Mouse (Mus musculus): ENCODE results near the gene Pde10a. TPM values are rescaled to one million over a fixed set of nuclear protein-coding genes. Genes with fewer than 3 reads are reported as not detected.

The Pde10a gene
- polyA plus RNA-seq, 1 experiment from 2014 or later: 7.2 TPM

- no peak overlapping the region; the same call in 1 of the 2 replicates for H3K27ac ChIP-seq
- no peaks in the 10 kb centered on the region for H3K36me3 ChIP-seq
- H3K4me3 ChIP-seq: no peak overlapping the region
- H3K9me3 ChIP-seq: no peaks in the 10 kb centered on the region
- H3K27me3 ChIP-seq (ENCODE audit: insufficient read depth, poor library complexity, severe bottlenecking): no peaks in the 10 kb centered on the region
- peaks cover 29% of the 10 kb centered on the region for H3K4me1 ChIP-seq (replicated peaks)
- WGBS: 71% methylated on average over 10 of the region's 10 CpGs
- DNase-seq (ENCODE audit: low spot score): no peak
These were observed 400.7 kb downstream of the Pde10a start for GRCm38 (mm10) chr17:8925819-8926383.

GRCm38 (mm10) chr17:8928560-8928959, 403.4 kb downstream of the Pde10a start:
- H3K27me3 ChIP-seq (ENCODE audit: insufficient read depth, poor library complexity, severe bottlenecking): no peaks in the 10 kb centered on the region
- H3K4me3 ChIP-seq: no peak overlapping the region
- peaks cover 32% of the 10 kb centered on the region for H3K4me1 ChIP-seq (replicated peaks)
- no peak for DNase-seq (ENCODE audit: low spot score)
- no peaks in the 10 kb centered on the region for H3K9me3 ChIP-seq
- 55% methylated on average over 2 of the region's 2 CpGs for WGBS
- 0 out of 2 replicates have a peak overlapping the region, but pooled peaks have one; percentile 35 for H3K27ac ChIP-seq
- no peaks in the 10 kb centered on the region for H3K36me3 ChIP-seq

DNA sequence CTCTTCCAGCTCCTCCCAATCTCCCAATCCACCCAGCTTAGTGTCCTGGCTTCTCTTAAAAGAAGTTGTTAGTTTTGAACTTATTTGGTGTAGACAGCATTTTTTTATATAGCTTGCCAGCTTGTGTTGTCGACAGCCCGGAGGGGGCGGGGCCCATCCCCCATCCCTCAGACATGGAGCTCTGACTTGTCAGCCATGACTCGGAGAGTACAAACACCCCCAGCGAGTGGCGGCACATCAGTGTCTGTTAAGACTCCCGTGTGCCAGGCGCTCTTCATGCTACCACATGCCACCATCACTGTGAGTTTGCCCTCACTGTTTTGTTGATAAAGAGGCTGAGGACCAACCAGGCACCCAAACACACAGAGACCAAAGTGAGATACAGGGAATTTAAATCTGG, 404.5 kb downstream of the Pde10a start:
- Histone ChIP-seq H3K36me3 (no peaks in the 10 kb centered on the region), H3K9me3 (no peaks in the 10 kb centered on the region), H3K4me3 (no peak overlapping the region), H3K4me1 (replicated peaks) (peaks cover 32% of the 10 kb centered on the region), H3K27ac (no peak overlapping the region), H3K27me3 (ENCODE audit: insufficient read depth, poor library complexity, severe bottlenecking) (no peaks in the 10 kb centered on the region)
- DNase-seq (ENCODE audit: low spot score): no peak
- WGBS: 65% methylated on average over 8 of the region's 8 CpGs

DNA sequence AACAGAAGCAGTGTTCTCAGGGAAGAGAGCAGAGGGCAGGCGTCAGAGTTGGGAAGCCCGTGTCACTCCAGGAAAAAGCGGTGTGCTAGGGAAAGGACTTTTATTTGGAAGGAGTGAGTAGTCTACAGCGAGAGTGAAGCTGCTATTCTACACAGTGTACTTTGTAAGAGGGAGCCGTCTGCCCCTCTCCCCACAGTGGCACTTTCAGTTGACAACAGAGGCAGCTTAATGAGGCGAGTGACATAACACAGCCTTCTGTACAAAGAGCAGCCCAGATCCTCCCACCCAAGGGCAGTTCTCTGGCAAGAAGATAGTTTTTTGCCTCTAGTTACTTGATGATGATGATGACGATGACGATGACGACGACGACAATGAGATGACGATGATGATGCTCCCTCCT, 410.4 kb downstream of the Pde10a start:
- peak; percentile 22 for DNase-seq (ENCODE audit: low spot score)
- Histone ChIP-seq H3K27me3 (ENCODE audit: insufficient read depth, poor library complexity, severe bottlenecking) (peaks cover 4% of the 10 kb centered on the region; the same call in 1 of the 2 replicates), H3K9me3 (no peaks in the 10 kb centered on the region), H3K36me3 (no peaks in the 10 kb centered on the region), H3K4me1 (replicated peaks) (peaks cover 9% of the 10 kb centered on the region), H3K27ac (peak overlapping the region; percentile 23; the same call in 1 of the 2 replicates), H3K4me3 (no peak overlapping the region)
- 43% methylated on average over 12 of the region's 12 CpGs for WGBS

GRCm38 (mm10) chr17:8936603-8937002, 411.4 kb downstream of the Pde10a start:
- Histone ChIP-seq H3K4me1 (replicated peaks) (peaks cover 9% of the 10 kb centered on the region), H3K27ac (no peak overlapping the region), H3K27me3 (ENCODE audit: insufficient read depth, poor library complexity, severe bottlenecking) (peaks cover 4% of the 10 kb centered on the region; the same call in 1 of the 2 replicates), H3K9me3 (no peaks in the 10 kb centered on the region), H3K36me3 (no peaks in the 10 kb centered on the region), H3K4me3 (no peak overlapping the region)
- WGBS: 7% methylated on average over 4 of the region's 4 CpGs
- no peak for DNase-seq (ENCODE audit: low spot score)

DNA sequence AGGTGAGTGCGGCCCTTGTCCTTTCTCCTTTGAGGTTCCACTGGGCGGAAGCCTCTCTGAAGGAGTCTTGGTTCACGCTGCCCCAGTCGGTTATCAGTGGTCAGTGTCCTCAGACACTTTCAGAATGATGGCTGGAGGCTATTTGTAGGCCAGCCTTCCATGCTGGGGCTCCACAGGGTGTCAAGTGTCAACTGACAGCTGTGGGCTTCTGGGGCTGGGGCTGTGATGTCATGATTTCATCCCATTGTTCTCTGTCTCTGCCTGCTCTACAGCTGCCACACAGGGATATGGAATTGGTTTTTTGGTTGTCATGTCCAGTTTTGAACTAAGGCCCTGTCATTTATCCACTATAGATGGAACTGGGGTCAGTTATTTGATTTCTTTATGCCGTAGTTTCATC, 426.4 kb downstream of the Pde10a start:
- Histone ChIP-seq H3K36me3 (peaks cover 19% of the 10 kb centered on the region), H3K4me3 (no peak overlapping the region), H3K27ac (0 out of 2 replicates have a peak overlapping the region, but pooled peaks have one; percentile 40), H3K27me3 (ENCODE audit: insufficient read depth, poor library complexity, severe bottlenecking) (no peaks in the 10 kb centered on the region), H3K4me1 (replicated peaks) (peaks cover 16% of the 10 kb centered on the region), H3K9me3 (no peaks in the 10 kb centered on the region)
- peak; percentile 44 for DNase-seq (ENCODE audit: low spot score)
- 56% methylated on average over 5 of the region's 5 CpGs for WGBS

DNA sequence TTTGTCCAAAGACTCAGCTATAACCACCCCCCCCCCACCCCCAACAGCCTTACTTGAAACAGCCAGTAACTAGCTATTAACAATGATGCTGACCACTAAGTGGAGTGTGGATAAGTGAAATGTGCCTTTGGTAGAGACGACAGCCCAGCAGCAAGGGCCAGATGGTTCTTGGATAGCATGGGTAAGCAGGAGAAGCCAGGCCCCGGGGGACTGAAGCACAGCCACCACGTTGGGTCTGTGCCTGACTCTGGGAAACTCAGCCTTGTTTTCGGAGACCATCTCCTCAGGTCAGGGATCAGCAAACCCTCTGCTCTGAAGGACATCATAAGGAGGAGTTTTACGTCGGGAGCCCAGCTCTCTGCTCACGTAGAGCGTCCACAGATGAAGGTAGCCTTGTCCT, 427.8 kb downstream of the Pde10a start:
- Histone ChIP-seq H3K4me3 (no peak overlapping the region), H3K4me1 (replicated peaks) (peaks cover 8% of the 10 kb centered on the region), H3K27me3 (ENCODE audit: insufficient read depth, poor library complexity, severe bottlenecking) (no peaks in the 10 kb centered on the region), H3K27ac (peak overlapping the region; percentile 9; the same call in 1 of the 2 replicates), H3K36me3 (peaks cover 19% of the 10 kb centered on the region), H3K9me3 (no peaks in the 10 kb centered on the region)
- WGBS: 84% methylated on average over 8 of the region's 8 CpGs
- no peak for DNase-seq (ENCODE audit: low spot score)

DNA sequence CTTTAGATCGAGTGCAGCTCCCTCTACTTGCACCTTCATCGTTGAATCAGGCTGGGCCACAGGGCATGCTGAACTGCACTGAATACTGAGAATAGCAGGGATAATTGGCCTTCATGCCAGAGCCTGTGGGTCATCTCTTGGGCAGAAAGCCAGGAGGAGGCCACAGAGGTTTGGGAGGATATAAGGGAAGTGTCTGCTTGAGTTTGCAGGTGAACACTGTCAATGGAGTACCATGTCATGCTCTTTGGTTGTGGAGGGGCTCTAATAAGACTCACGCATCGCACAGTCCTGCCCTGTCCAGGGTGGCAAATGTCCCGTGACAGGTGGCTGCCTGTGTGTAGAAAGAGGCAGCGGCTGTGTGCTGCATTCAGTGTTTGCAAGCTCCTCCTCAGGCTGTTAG, 433.0 kb downstream of the Pde10a start:
- no peak overlapping the region for H3K27ac ChIP-seq
- no peak for DNase-seq (ENCODE audit: low spot score)
- no peak overlapping the region for H3K4me3 ChIP-seq
- H3K27me3 ChIP-seq (ENCODE audit: insufficient read depth, poor library complexity, severe bottlenecking): no peaks in the 10 kb centered on the region
- no peaks in the 10 kb centered on the region for H3K9me3 ChIP-seq
- WGBS: 90% methylated on average over 6 of the region's 6 CpGs
- H3K4me1 ChIP-seq (replicated peaks): peaks cover 17% of the 10 kb centered on the region
- peaks cover 6% of the 10 kb centered on the region for H3K36me3 ChIP-seq

DNA sequence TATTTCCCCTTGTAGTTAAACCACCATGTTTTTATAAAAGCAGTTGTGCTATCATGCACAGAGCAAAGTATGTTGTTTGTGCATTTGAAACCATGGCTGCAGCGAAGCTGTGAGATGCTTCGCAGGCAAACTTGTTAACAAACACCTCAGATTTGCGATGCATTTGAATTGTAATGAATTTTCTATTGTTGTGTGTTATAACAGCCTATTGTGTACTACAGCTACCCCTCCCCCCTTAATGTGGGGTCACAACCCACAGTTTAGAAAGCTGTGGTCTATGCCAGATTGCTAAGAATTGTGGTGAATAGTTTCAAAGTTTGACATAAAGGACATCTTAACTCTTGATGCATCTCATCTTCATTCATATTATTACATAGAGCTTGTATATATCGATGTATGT, 435.2 kb downstream of the Pde10a start:
- Histone ChIP-seq H3K4me3 (no peak overlapping the region), H3K36me3 (peaks cover 4% of the 10 kb centered on the region; the same call in 1 of the 2 replicates), H3K27ac (no peak overlapping the region), H3K4me1 (replicated peaks) (peaks cover 17% of the 10 kb centered on the region), H3K9me3 (no peaks in the 10 kb centered on the region), H3K27me3 (ENCODE audit: insufficient read depth, poor library complexity, severe bottlenecking) (no peaks in the 10 kb centered on the region)
- 84% methylated on average over 4 of the region's 4 CpGs for WGBS
- no peak for DNase-seq (ENCODE audit: low spot score)

DNA sequence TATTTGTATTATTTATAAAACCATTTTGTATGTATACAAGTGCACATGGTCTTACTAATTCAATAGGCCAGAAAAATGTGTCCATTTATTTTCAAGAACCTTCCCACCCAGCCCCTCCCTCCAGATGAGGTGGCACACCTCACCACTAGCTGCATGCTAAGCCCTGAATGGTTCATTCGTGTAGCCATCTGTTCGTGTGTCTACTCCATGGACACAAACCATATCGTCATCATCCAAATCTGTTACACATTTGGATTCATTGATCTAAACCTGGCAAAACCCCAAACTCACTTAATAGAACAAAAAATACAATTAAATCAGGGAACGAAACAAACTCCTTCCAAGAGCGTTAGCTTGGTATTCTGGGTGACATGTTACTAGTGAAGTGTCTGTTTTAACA, 435.9 kb downstream of the Pde10a start:
- Histone ChIP-seq H3K27ac (no peak overlapping the region), H3K4me3 (no peak overlapping the region), H3K9me3 (no peaks in the 10 kb centered on the region), H3K36me3 (peaks cover 4% of the 10 kb centered on the region; the same call in 1 of the 2 replicates), H3K4me1 (replicated peaks) (peaks cover 17% of the 10 kb centered on the region), H3K27me3 (ENCODE audit: insufficient read depth, poor library complexity, severe bottlenecking) (no peaks in the 10 kb centered on the region)
- WGBS: 88% methylated on average over 5 of the region's 5 CpGs
- no peak for DNase-seq (ENCODE audit: low spot score)

GRCm38 (mm10) chr17:8961644-8962043, 436.5 kb downstream of the Pde10a start:
- 44% methylated on average over 14 of the region's 14 CpGs for WGBS
- Histone ChIP-seq H3K27ac (peak overlapping the region; percentile 75), H3K4me1 (replicated peaks) (peaks cover 17% of the 10 kb centered on the region), H3K9me3 (no peaks in the 10 kb centered on the region), H3K36me3 (peaks cover 4% of the 10 kb centered on the region; the same call in 1 of the 2 replicates), H3K4me3 (no peak overlapping the region), H3K27me3 (ENCODE audit: insufficient read depth, poor library complexity, severe bottlenecking) (no peaks in the 10 kb centered on the region)
- peak; percentile 47 for DNase-seq (ENCODE audit: low spot score)

- no peak overlapping the region for H3K27ac ChIP-seq
- H3K9me3 ChIP-seq: no peaks in the 10 kb centered on the region
- no peaks in the 10 kb centered on the region for H3K27me3 ChIP-seq (ENCODE audit: insufficient read depth, poor library complexity, severe bottlenecking)
- no peak overlapping the region for H3K4me3 ChIP-seq
- peaks cover 23% of the 10 kb centered on the region for H3K4me1 ChIP-seq (replicated peaks)
- WGBS: 88% methylated on average over 6 of the region's 6 CpGs
- H3K36me3 ChIP-seq: peaks cover 21% of the 10 kb centered on the region
- no peak for DNase-seq (ENCODE audit: low spot score)
These were observed 440.0 kb downstream of the Pde10a start for GRCm38 (mm10) chr17:8965177-8965576.

GRCm38 (mm10) chr17:8972152-8972854, 447.1 kb downstream of the Pde10a start:
- Histone ChIP-seq H3K4me3 (no peak overlapping the region), H3K36me3 (peaks cover 16% of the 10 kb centered on the region; the same call in 1 of the 2 replicates), H3K27me3 (ENCODE audit: insufficient read depth, poor library complexity, severe bottlenecking) (no peaks in the 10 kb centered on the region), H3K4me1 (replicated peaks) (peaks cover 46% of the 10 kb centered on the region), H3K27ac (peak overlapping the region; percentile 45; the same call in 1 of the 2 replicates), H3K9me3 (no peaks in the 10 kb centered on the region)
- 28% methylated on average over 12 of the region's 12 CpGs for WGBS
- no peak for DNase-seq (ENCODE audit: low spot score)
